Mouse (Mus musculus): ENCODE data around the gene Hs2st1. TPM values are rescaled to one million over a fixed set of nuclear protein-coding genes. Genes with fewer than 3 reads are reported as not detected.

Hs2st1 gene
- 3.2 TPM in 2 replicates for polyA plus RNA-seq (2021; fragmentation: Nextera tagmentation)
- long read RNA-seq, experiment 1, full-length matches to known transcripts: 2 of 15 reads
- long read RNA-seq, experiment 1, partial matches to known transcripts: 5 of 15 reads
- long read RNA-seq, experiment 1, other reads (novel, unspliced or antisense): 8 of 15 reads
- long read RNA-seq, experiment 2, full-length matches to known transcripts: 2 of 22 reads
- long read RNA-seq, experiment 2, partial matches to known transcripts: 9 of 22 reads
- long read RNA-seq, experiment 2, other reads (novel, unspliced or antisense): 11 of 22 reads

GRCm38 (mm10) chr3:144570047-144570815, at the start of gene Hs2st1, which contains the start of gene Selenof:
Gene Hs2st1, minus strand, starts transcription at chr3:144570181.
Gene Selenof, plus strand, starts transcription at chr3:144570304.

Other genes starting within 250 kb of the Hs2st1 start
- 111 and 122 TPM in 2 replicates for gene Selenof, start 123 bp upstream of the Hs2st1 start, polyA plus RNA-seq (2021; fragmentation: Nextera tagmentation)
- 45.2 and 52.5 TPM in 2 replicates for gene Sh3glb1, start 150.2 kb upstream of the Hs2st1 start, polyA plus RNA-seq (2021; fragmentation: Nextera tagmentation)
- gene Clca3a1, start 190.8 kb upstream of the Hs2st1 start, polyA plus RNA-seq (2021; fragmentation: Nextera tagmentation): 0.04 and 0.05 TPM in 2 replicates
- gene Clca3a2, start 249.3 kb upstream of the Hs2st1 start, polyA plus RNA-seq (2021; fragmentation: Nextera tagmentation): 0.14 TPM in 1 of 2 replicates, not detected in the other